Mouse (Mus musculus) retina, postnatal 7 days (tissue): ENCODE data around the gene 4930451I11Rik.

Experiments used
- DNase-seq: peaks from one replicate; pipeline ENCODE4 v3.0.0-alpha.2; 2012; ENCODE audit warnings: low read depth, low spot score

The 4930451I11Rik gene

GRCm38 (mm10) chr7:126800269-126801056, 31.0 kb downstream of the 4930451I11Rik start:
- DNase-seq: no peak

GRCm38 (mm10) chr7:126799468-126800268, 31.8 kb downstream of the 4930451I11Rik start:
- peak; percentile 70 for DNase-seq

DNA sequence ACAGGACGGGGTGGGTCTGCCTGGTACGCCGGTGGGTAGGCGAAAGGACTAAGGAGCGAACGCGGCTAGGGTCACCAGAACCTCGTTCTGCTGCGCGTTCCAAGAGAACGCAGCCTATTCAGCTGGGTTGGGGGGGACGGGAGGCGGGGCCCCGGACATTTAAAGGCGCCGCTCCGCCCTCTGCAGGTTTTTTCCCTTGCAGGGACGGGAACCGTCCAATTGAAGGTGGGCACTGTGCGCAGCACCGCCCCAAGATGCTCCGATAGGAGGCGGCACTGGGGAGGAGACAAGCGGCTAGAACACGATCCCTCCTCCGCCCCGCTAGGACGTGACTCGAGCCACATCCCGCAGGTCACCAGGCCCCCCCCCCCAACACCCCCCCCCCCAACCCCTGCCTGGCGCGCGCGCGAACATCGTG, 32.4 kb downstream of the 4930451I11Rik start:
- DNase-seq: peak; percentile 89

- DNase-seq: no peak
Observed at GRCm38 (mm10) chr7:126798127-126799049, 33.1 kb downstream of the 4930451I11Rik start.

- DNase-seq: peak; percentile 72
Observed at GRCm38 (mm10) chr7:126797411-126798126, 33.9 kb downstream of the 4930451I11Rik start, which contains the start of gene Fam57b. Gene Fam57b (plus strand): TSS chr7:126797668.

DNA sequence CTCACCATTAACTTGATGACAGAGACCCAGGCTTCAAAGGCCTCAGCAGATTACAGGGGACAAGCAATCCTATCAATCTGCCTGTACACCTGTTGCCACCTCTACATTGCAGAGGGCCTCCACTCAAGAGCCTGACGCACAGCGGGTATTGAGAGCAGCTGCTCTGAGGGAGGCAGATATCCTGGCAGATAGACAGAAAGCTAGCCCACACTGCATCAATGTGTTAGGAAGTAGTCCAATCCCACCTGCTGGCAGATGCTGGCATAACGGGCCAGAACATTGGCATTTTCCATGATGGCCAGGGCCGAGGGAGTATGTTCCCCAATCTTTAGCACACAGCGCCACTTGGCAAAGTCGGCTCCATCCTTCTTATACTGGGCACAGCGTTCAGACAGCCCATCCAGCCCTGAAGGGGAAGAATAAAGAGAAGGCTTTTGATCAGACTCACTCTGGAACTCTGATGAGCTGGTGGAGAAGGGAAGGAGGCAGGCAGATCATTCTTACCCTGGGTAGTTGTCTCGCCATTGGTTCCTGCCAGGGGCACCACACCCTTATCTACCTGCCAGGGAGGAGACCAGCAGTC, 35.0 kb downstream of the 4930451I11Rik start:
- no peak for DNase-seq

GRCm38 (mm10) chr7:126795387-126796317, 35.8 kb downstream of the 4930451I11Rik start:
- no peak for DNase-seq

- DNase-seq: no peak
Observed at GRCm38 (mm10) chr7:126794271-126794605, 37.2 kb downstream of the 4930451I11Rik start.

DNA sequence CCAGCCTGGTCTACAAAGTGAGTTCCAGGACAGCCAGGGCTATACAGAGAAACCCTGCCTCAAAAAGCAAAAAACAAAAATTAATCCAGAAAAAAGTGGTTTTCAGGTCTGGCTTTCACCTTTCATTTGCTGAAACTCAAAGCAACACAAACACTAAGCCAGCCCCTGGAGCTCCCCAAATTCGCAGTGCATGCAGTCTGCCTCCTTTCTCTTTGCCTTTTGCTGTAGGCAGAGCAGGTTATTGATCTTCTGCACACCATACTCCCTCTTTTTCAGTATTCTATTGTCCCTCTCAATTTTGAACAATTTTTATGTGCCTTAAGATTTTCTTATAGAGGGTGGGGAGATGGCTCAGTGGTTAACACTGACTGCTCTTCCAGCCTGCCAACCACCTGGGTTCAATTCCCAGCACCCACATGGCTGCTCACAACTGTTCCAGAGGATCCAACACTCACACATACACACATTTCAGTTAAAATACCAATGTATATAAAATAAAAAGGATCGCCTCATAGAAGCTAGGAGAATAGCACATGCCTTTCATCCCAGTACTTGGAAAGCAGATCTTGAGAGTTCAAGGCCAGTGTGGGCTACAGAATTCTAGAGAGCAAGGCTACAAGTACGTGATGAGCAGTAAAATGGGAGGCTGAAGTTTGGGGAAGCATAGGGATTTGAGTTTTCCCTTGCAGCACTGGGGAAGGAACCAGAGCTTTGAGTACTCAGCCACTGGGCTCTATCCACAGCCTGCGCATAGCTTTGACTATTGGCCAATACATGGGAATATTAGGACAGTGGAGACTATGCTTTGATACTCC, 37.8 kb downstream of the 4930451I11Rik start:
- DNase-seq: no peak

DNA sequence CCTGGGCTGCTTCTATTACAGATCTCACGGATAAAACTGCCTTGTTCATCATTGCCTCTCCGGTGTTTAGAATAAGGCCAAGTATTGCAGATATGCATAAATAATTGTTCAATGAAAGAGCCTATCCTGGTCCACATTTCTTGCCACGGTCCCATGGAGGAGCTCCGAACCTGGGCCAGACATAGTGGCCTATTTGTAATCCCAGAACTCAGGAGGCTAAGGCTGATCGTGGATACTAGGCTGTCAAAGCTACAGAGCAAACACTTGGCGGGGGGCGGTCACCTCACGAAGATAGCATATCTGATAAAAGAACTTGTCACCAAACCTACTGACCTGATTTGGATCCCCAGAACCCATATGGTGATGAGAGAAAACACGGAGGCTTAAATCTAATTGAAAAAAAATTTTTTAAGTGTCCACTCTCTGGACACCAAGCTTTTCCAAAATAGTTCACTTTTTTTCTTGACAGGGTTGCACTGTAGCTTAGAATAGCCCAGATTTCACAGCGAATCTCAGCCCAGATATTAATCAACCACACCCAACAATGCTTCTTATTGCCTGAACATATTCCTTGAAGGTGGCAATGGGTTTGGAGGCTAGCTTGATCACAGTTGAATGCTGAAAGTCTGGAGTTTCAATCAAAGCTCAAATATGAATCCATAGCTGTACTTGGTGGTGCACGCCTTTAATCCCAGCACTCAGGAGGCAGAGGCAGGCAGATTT, 38.6 kb downstream of the 4930451I11Rik start:
- DNase-seq: no peak

DNA sequence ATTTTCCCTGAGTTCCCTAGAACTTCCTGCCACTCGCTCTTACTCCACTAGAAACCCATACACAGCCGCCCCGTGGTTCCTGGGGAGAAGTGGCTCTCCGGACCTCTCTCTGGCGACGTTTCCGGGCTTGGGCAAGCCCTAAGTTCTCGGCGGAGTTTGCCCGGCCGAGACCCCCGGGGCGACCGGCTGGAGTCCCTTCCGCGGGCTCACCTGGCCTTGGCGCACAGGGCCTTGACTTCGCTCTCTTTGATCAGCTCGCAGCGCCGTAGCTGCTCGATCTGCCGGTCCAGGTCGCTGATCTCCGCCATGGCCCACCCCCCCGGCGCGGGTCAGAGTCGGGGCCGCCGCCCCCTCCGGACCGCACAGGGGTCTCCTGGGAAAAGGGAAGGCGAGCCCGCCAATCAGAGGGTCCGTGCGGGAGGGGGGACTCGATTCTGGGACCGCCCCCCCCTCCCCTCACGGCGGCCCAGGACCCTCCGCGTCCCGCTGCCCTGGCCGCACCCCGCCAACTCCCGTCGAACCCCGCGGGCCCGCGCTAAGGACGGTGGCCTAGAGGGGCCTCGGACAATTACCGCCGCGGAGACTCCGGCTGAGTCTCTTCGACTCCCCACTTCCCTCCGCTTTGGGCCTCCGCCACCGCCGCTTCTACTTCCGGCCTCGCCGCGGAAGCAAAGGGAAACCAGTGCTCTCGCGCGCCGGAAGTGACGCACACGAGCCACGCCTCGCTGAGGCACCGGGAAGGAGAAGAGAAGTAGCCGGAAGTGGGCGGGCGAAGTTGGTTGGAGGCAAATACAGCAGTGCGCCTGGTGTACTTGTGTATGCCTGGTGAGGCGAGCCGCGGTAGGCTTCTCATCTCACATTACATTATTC, 39.4 kb downstream of the 4930451I11Rik start, which contains the start of gene Ppp4c:
TSS of gene Ppp4c (minus strand) at position 646 of the 870 bp plus-strand sequence.
- DNase-seq: peak; percentile 97

DNA sequence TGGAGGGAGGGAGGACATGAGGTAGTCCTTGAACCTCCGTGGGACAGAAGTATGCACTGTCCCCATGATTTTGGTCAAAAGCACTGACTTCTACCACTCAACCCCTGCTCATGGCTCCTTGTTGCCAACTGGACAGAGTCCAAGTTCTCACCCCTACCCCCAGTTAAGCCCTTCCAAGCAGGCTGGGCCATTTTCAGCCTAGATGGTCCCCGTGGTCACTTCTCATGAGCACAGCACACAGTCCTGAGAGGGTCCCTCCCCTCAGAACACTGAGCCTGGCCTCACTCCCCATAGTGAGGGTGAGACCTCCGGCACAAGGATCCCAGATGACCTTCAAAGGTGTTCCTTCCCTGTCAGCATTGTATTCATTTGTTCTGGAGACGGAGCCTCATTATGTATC, 42.3 kb downstream of the 4930451I11Rik start:
- DNase-seq: no peak

DNA sequence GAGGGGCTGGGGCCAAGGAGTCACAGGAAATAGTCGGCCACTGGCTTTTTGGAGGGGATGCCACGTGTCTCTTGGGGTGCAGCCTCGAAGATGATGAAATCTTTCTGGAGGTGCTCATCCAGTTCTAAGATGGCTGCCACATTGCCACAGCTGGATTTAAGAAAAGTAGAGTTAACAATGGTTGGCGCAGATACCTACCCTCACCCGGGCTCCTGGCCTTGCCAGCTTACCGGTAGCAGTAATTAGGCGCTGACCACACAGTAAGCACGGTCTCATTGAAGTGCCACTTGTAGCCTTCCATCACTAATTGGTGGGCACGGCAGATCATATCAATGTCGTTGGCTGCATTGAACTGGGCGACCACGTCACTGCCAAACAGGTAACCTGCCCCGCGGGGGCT, 45.3 kb downstream of the 4930451I11Rik start:
- DNase-seq: no peak

DNA sequence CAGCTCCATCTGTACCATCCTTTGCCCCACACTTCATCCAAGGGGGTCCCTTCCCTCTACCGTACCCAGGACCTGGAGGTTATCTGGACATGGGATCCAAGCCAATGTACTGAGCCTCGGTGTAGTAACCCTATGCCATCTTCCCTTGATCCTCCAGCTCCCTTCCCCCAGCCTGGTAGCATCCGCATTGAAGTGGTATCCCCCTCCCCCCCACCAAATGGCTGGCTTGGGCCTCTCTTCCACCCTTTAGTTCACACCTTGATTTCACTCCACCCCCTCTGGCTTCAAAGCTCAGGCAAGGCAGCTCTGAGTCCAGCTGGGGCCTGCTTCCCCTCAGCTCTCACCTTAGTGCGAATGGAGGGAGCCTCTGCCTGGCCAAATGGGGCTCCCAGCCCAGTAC, 46.4 kb downstream of the 4930451I11Rik start:
- DNase-seq: no peak

DNA sequence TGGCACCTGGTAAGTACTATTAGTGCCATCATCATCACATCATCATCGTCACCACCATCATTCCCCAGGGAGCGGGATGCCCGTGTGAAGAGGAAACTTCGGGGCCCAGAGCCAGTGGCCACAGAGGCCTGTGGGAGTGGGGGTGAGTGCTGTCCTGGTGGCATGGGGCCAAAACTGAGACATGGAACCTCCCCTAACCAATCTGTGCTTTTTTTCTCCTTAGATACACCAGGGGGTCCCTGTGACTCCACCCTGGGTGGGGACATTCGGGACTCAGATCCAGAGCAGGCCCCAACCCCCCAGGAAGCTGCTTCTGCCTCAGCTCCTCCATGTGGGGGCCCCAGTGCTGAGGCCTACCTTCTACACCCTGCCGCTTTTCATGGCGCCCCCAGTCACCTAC, 47.0 kb downstream of the 4930451I11Rik start:
- DNase-seq: no peak

GRCm38 (mm10) chr7:126782693-126783092, 48.7 kb downstream of the 4930451I11Rik start:
- DNase-seq: no peak
